Mouse (Mus musculus) CD4-positive naive resting alpha-beta T cell, adult 76 days (primary cell): ENCODE data around the gene Olfr1024. TPM values are rescaled to one million over a fixed set of nuclear protein-coding genes. Genes with fewer than 3 reads are reported as not detected.

ENCODE experiments used
- total RNA-seq: library from RNA; stranded (reverse); gene quantifications from one replicate; pipeline ENCODE4 v1.2.4, GENCODE M21; 2023

The Olfr1024 gene
- total RNA-seq = not detected

DNA sequence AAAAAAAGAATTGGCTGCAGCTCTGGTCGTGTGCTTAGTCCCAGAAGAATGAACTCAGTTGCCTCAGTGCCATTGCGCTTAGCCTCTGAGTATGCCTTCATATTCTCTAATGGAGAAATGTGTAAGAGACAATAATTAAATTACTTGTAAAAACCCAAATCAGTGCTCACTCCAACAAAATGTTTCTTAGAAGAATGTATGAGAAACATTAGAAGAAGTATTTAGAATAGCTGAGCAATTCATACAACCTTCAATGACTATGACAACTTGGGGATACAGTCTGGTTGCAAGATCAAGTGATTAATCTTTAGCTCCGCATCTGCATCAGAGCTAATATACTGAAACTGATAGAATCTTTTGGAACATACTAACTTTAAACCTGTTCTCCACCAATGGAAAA is at the start of gene Olfr1024:
TSS of gene Olfr1024 (minus strand) at position 101 of the 400 bp plus-strand sequence.

DNA sequence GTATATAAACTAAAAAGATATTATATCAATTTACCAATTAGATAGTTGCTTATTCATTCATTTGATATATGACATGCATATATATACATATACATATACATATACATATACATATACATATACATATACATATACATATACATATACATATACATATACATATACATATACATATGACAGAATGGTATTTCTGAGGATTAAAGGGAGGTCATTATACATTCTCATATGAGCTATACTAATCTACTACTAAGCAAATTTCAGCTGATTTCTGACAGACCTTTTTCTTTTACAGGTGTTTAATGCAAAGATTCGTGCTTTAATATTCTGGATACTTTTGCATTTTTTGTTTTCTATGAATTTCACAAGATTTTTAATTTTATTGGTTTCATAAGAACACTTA is 45.3 kb upstream of the Olfr1024 start, which contains the start of gene Olfr1028:
TSS of gene Olfr1028 (plus strand) at position 301 of the 400 bp plus-strand sequence.

GRCm38 (mm10) chr2:85921258-85921657 is 16.4 kb upstream of the Olfr1024 start, which contains the start of gene Olfr1026:
Olfr1026 (plus strand) TSS chr2:85921558.

DNA sequence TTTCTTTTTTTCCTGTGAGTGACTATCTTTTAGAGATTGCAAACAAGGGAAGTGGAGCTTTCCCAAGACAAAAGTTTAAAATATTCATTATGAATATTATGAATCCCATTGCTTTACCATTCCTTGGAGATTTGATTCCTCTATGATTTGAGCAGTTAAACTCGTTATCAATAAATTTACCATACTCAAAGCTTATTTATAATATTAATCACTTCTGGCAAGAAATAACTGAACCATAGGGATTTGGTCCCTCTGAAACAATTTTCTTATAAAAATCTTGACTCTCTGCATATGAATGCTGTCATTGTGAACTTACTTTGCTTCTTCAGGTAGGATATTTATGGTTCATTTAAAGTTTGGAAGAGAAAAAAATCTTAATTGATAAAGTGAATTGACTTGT is 10.0 kb upstream of the Olfr1024 start, which contains the start of gene Olfr1025-ps1:
TSS of gene Olfr1025-ps1 (plus strand) at position 301 of the 400 bp plus-strand sequence.

GRCm38 (mm10) chr2:85885340-85885739 is 19.5 kb downstream of the Olfr1024 start, which contains the start of gene Olfr1023:
Olfr1023 (plus strand) TSS chr2:85885640.

DNA sequence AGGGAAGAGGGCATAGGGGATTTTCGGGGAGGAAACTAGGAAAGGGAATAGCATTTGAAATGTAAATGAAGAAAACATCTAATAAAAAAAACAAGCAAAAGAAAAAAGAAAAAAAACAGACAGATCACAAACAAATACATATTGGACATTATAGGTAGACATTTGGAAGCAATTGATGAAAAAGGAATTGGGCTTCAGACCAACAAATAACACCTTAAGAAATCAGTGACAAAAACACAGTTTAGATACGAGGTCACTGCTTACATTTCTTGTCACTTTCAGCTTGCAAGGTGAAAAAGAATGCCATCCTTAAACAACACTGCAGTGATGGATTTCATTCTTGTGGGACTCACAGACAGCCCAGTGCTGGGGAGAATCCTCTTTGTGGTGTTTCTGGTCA is 36.6 kb downstream of the Olfr1024 start, which contains the start of gene Olfr1022:
TSS of gene Olfr1022 (plus strand) at position 301 of the 400 bp plus-strand sequence.

Other genes with a start within 250 kb of the Olfr1024 start
- gene Olfr154, start 240.6 kb downstream of the Olfr1024 start, total RNA-seq = not detected
- not detected for gene Olfr1006, start 226.3 kb downstream of the Olfr1024 start, total RNA-seq
- not detected for gene Olfr1008, start 215.6 kb downstream of the Olfr1024 start, total RNA-seq
- not detected for gene Olfr1009, start 189.6 kb downstream of the Olfr1024 start, total RNA-seq
- gene Olfr1012, start 142.3 kb downstream of the Olfr1024 start, total RNA-seq = not detected
- not detected for gene Olfr1013, start 138.0 kb downstream of the Olfr1024 start, total RNA-seq
- not detected for gene Olfr1014, start 132.3 kb downstream of the Olfr1024 start, total RNA-seq
- not detected for gene Olfr1015, start 123.0 kb downstream of the Olfr1024 start, total RNA-seq
- gene Olfr1016, start 102.5 kb downstream of the Olfr1024 start, total RNA-seq = not detected
- not detected for gene Olfr1018, start 86.6 kb downstream of the Olfr1024 start, total RNA-seq
- gene Olfr1019, start 59.6 kb downstream of the Olfr1024 start, total RNA-seq = not detected
- gene Olfr1020, start 58.0 kb downstream of the Olfr1024 start, total RNA-seq = not detected
- gene Olfr1022, start 36.5 kb downstream of the Olfr1024 start, total RNA-seq = not detected
- not detected for gene Olfr1023, start 19.4 kb downstream of the Olfr1024 start, total RNA-seq
- gene Olfr1025-ps1, start 10.1 kb upstream of the Olfr1024 start, total RNA-seq = not detected
- gene Olfr1026, start 16.5 kb upstream of the Olfr1024 start, total RNA-seq = not detected
- not detected for gene Olfr1028, start 45.4 kb upstream of the Olfr1024 start, total RNA-seq
- not detected for gene Olfr1029, start 68.8 kb upstream of the Olfr1024 start, total RNA-seq
- not detected for gene Olfr1030, start 74.2 kb upstream of the Olfr1024 start, total RNA-seq
- gene Olfr1031, start 85.3 kb upstream of the Olfr1024 start, total RNA-seq = not detected
- not detected for gene Olfr1032, start 100.5 kb upstream of the Olfr1024 start, total RNA-seq
- gene Olfr1033, start 115.6 kb upstream of the Olfr1024 start, total RNA-seq = not detected
- not detected for gene Olfr1034, start 140.8 kb upstream of the Olfr1024 start, total RNA-seq
- not detected for gene Olfr1036, start 168.9 kb upstream of the Olfr1024 start, total RNA-seq
- gene Olfr1037, start 182.3 kb upstream of the Olfr1024 start, total RNA-seq = not detected
- gene Olfr1039, start 230.9 kb upstream of the Olfr1024 start, total RNA-seq = not detected
- gene Olfr1040, start 241.7 kb upstream of the Olfr1024 start, total RNA-seq = not detected